Mouse (Mus musculus) MEL (cell line): Measurements from ENCODE around the gene Cry2. TPM values are rescaled to one million over a fixed set of nuclear protein-coding genes. Genes with fewer than 3 reads are reported as not detected.

Source experiments
- DNase-seq: peaks from one replicate; pipeline ENCODE4 v3.0.0; 2011; ENCODE audit warnings: low read depth, low spot score
- H3K27ac ChIP-seq: 2 replicates; pipeline ENCODE4 v1.5.1; 2012; ENCODE audit warnings: low read depth, mild to moderate bottlenecking, control low read depth, low read length, moderate library complexity; ENCODE audit not compliant: control insufficient read depth
- H3K27me3 ChIP-seq, 2 experiments: fragments of 150-350 bp in 1 of 2; sonication (generic) in 1 of 2; 2 replicates each; pipeline ENCODE4 v1.6.1; 2012; ENCODE audit warnings: low read length in 2 of 2, mild to moderate bottlenecking in 2 of 2, improper control_type of control experiment in 1 of 2, moderate library complexity in 1 of 2; ENCODE audit not compliant: insufficient read depth in 2 of 2, control insufficient read depth in 1 of 2
- H3K36me3 ChIP-seq, 2 experiments: 2 replicates each; pipeline ENCODE4 v1.6.1; 2012 to 2014; ENCODE audit warnings: low read length in 2 of 2, improper control_type of control experiment in 1 of 2, inconsistent platforms in 1 of 2, mild to moderate bottlenecking in 1 of 2; ENCODE audit not compliant: insufficient read depth in 2 of 2, control insufficient read depth in 1 of 2
- H3K4me1 ChIP-seq, 2 experiments: fragments of 150-350 bp in 1 of 2; sonication (generic) in 1 of 2; 2 replicates each; pipeline ENCODE4 v1.6.1; 2012; ENCODE audit warnings: low read length in 2 of 2, improper control_type of control experiment in 1 of 2, mild to moderate bottlenecking in 1 of 2; ENCODE audit not compliant: insufficient read depth in 2 of 2, control insufficient read depth in 1 of 2
- H3K4me3 ChIP-seq, 2 experiments: fragments of 150-350 bp in 1 of 2; sonication (generic) in 1 of 2; 2 replicates each; pipeline ENCODE4 v1.5.1; 2012; ENCODE audit warnings: low read depth in 2 of 2, low read length in 2 of 2, mild to moderate bottlenecking in 2 of 2, moderate library complexity in 2 of 2, control low read depth in 1 of 2, improper control_type of control experiment in 1 of 2; ENCODE audit not compliant: control insufficient read depth in 1 of 2, insufficient read depth in 1 of 2
- H3K79me2 ChIP-seq: 2 replicates; pipeline ENCODE4 v1.6.1; 2012; ENCODE audit warnings: mild to moderate bottlenecking, low read length, moderate library complexity; ENCODE audit not compliant: control insufficient read depth, poor library complexity, insufficient read depth
- H3K9ac ChIP-seq: 2 replicates; pipeline ENCODE4 v1.6.1; 2012; ENCODE audit warnings: low read depth, mild to moderate bottlenecking, control low read depth, low read length, moderate library complexity; ENCODE audit not compliant: control insufficient read depth, poor library complexity, severe bottlenecking
- H3K9me3 ChIP-seq: fragments of 150-350 bp; sonication (generic); replicated peaks from 2 replicates; pipeline ENCODE4 v1.6.1; 2012; ENCODE audit warnings: mild to moderate bottlenecking, low read length, improper control_type of control experiment, moderate library complexity; ENCODE audit not compliant: insufficient read depth
- BHLHE40 ChIP-seq: IDR thresholded peaks from 2 replicates; pipeline ENCODE4 v1.6.1; 2012; ENCODE audit warnings: low read depth, mild to moderate bottlenecking, inconsistent platforms, low read length, improper control_type of control experiment, borderline replicate concordance
- CHD2 ChIP-seq: IDR thresholded peaks from 2 replicates; pipeline ENCODE4 v1.6.1; 2011; ENCODE audit warnings: low read length, improper control_type of control experiment
- ELF1 ChIP-seq: IDR thresholded peaks from 2 replicates; pipeline ENCODE4 v1.6.1; 2014; ENCODE audit warnings: low read depth, mild to moderate bottlenecking, inconsistent platforms, low read length, improper control_type of control experiment, moderate library complexity
- EP300 ChIP-seq, 2 experiments: IDR thresholded peaks; 2 replicates each; pipeline ENCODE4 v1.6.1; 2011; ENCODE audit warnings: improper control_type of control experiment in 2 of 2, low read length in 2 of 2, low read depth in 1 of 2, mild to moderate bottlenecking in 1 of 2
- ETS1 ChIP-seq: IDR thresholded peaks from 2 replicates; pipeline ENCODE4 v1.6.1; 2012; ENCODE audit warnings: low read depth, mild to moderate bottlenecking, inconsistent platforms, low read length, improper control_type of control experiment, moderate library complexity
- GATA1 ChIP-seq: IDR thresholded peaks from 2 replicates; pipeline ENCODE4 v1.6.1; 2011; ENCODE audit warnings: low read depth, low read length, improper control_type of control experiment
- HCFC1 ChIP-seq: IDR thresholded peaks from 2 replicates; pipeline ENCODE4 v1.6.1; 2012; ENCODE audit warnings: low read depth, mild to moderate bottlenecking, inconsistent platforms, low read length, improper control_type of control experiment, moderate library complexity
- MAX ChIP-seq: IDR thresholded peaks from 2 replicates; pipeline ENCODE4 v1.6.1; 2011; ENCODE audit warnings: low read length, improper control_type of control experiment
- MAZ ChIP-seq: IDR thresholded peaks from 2 replicates; pipeline ENCODE4 v1.6.1; 2012; ENCODE audit warnings: low read depth, mild to moderate bottlenecking, inconsistent platforms, low read length, improper control_type of control experiment
- MXI1 ChIP-seq: IDR thresholded peaks from 2 replicates; pipeline ENCODE4 v1.6.1; 2011; ENCODE audit warnings: mild to moderate bottlenecking, low read depth, low read length, improper control_type of control experiment
- MYC ChIP-seq: IDR thresholded peaks from 2 replicates; pipeline ENCODE4 v1.6.1; 2011; ENCODE audit warnings: low read depth, mild to moderate bottlenecking, low read length, improper control_type of control experiment, moderate library complexity
- NRF1 ChIP-seq: IDR thresholded peaks from 2 replicates; pipeline ENCODE4 v1.6.1; 2014; ENCODE audit warnings: low read depth, mild to moderate bottlenecking, inconsistent platforms, low read length, improper control_type of control experiment, moderate library complexity; ENCODE audit not compliant: poor library complexity, insufficient read depth, severe bottlenecking
- POLR2A ChIP-seq, 2 experiments: IDR thresholded peaks; 2 replicates each; pipeline ENCODE4 v1.6.1; 2011 to 2012; ENCODE audit warnings: low read length in 2 of 2, mild to moderate bottlenecking in 2 of 2, control low read depth in 1 of 2, improper control_type of control experiment in 1 of 2, low read depth in 1 of 2, moderate library complexity in 1 of 2; ENCODE audit not compliant: control insufficient read depth in 1 of 2, insufficient read depth in 1 of 2, poor library complexity in 1 of 2
- POLR2AphosphoS2 ChIP-seq: IDR thresholded peaks from 2 replicates; pipeline ENCODE4 v1.6.1; 2011; ENCODE audit warnings: low read length, improper control_type of control experiment
- POLR2AphosphoS5 ChIP-seq: IDR thresholded peaks from 2 replicates; pipeline ENCODE4 v1.6.1; 2012; ENCODE audit warnings: low read depth, borderline replicate concordance, mild to moderate bottlenecking, inconsistent platforms, low read length, moderate library complexity, mixed read lengths
- RAD21 ChIP-seq: IDR thresholded peaks from 2 replicates; pipeline ENCODE4 v1.6.1; 2011; ENCODE audit warnings: mild to moderate bottlenecking, low read depth, low read length, improper control_type of control experiment
- SIN3A ChIP-seq: IDR thresholded peaks from 2 replicates; pipeline ENCODE4 v1.6.1; 2012; ENCODE audit warnings: low read length, improper control_type of control experiment, inconsistent platforms
- USF1 ChIP-seq: IDR thresholded peaks from 2 replicates; pipeline ENCODE4 v1.6.1; 2014; ENCODE audit warnings: low read depth, mild to moderate bottlenecking, inconsistent platforms, low read length, improper control_type of control experiment, moderate library complexity
- ZC3H11A ChIP-seq: IDR thresholded peaks from 2 replicates; pipeline ENCODE4 v1.6.1; 2012; ENCODE audit warnings: low read depth, mild to moderate bottlenecking, inconsistent platforms, low read length, improper control_type of control experiment
- ZKSCAN1 ChIP-seq: IDR thresholded peaks from 2 replicates; pipeline ENCODE4 v1.6.1; 2012; ENCODE audit warnings: low read depth, mild to moderate bottlenecking, inconsistent platforms, low read length, improper control_type of control experiment, moderate library complexity
- polyA plus RNA-seq, 2 experiments: library from polyadenylated mRNA; stranded (reverse) in 1 of 2; unstranded in 1 of 2; fragments of >175 nt in 1 of 2; fragments of >200 nt in 1 of 2; gene quantifications; 2 replicates each; pipeline versions ENCODE4 v1.2.1 to v1.2.4; 2012; ENCODE audit warnings: low replicate concordance in 2 of 2, low read depth in 1 of 2; ENCODE audit not compliant: insufficient read length in 2 of 2, insufficient read depth in 1 of 2, missing spikeins in 1 of 2
- total RNA-seq: library from RNA; depleted of rRNA; stranded (reverse); fragments of 300-350 nt; gene quantifications from 2 replicates; pipeline ENCODE4 v1.2.3, GENCODE M21; 2012

Cry2 gene
- total and polyA plus RNA-seq, 3 experiments: 13.3 to 36.2 TPM; not detected in 1

DNA sequence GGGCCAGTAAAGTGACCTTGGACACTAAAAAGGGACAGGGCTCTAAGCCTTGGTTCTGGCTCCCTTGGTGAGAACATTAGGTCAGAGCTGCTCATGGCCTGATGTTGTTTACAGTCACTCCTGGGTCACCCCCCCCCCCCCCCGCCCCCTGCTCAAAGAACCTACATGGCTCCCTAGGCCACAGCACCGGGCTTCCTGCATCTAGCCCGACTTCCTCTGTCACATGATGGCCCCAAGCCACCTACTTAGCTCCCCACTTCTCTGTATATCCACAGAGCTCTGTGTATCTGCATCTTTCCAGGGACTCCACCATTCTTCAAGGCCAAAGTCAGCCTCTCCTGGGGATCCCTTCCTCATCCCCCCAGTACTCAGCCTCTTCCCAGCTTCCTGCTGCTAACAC is 21.9 kb upstream of the Cry2 start:
- Histone ChIP-seq H3K27me3 (no peaks in the 10 kb centered on the region), H3K9me3 (no peaks in the 10 kb centered on the region), H3K9ac (peak overlapping the region; percentile 21), H3K36me3 (peaks cover 4 to 35% of the 10 kb centered on the region in 2 experiments; a peak in 3 of 4 replicates), H3K4me1 (peaks cover 7 to 38% of the 10 kb centered on the region in 2 experiments), H3K4me3 (0 out of 4 replicates have a peak overlapping the region, but pooled peaks of 1 of the 2 experiments have one; percentile 80), H3K79me2 (peaks cover 39% of the 10 kb centered on the region), H3K27ac (no peak overlapping the region)
- no peak for DNase-seq
- TF ChIP-seq USF1 (peak; percentile 70), CHD2 (no peak)

- DNase-seq: no peak
- peaks cover 35% of the 10 kb centered on the region for H3K79me2 ChIP-seq
- TF ChIP-seq GATA1 (no peak), ETS1 (no peak), MYC (no peak), EP300 (IDR thresholded peaks at IDR 0.05; ENCODE audit: low read depth in 1 of 2, low read length in 2 of 2) (no peak), ELF1 (no peak), BHLHE40 (no peak), RAD21 (no peak), HCFC1 (no peak), MAZ (no peak), ZKSCAN1 (no peak), POLR2AphosphoS2 (no peak), MXI1 (no peak), ZC3H11A (no peak), CHD2 (no peak), SIN3A (no peak), POLR2A (IDR thresholded peaks at IDR 0.05; ENCODE audit: control insufficient read depth in 1 of 2, insufficient read depth in 1 of 2, low read depth in 1 of 2, low read length in 2 of 2, poor library complexity in 1 of 2) (no peak), MAX (no peak), POLR2AphosphoS5 (no peak), NRF1 (no peak)
- TF ChIP-seq, all 39 proteins: peak for 0
- Histone ChIP-seq H3K4me3 (no peak overlapping the region), H3K36me3 (peaks cover 4 to 35% of the 10 kb centered on the region in 2 experiments; a peak in 3 of 4 replicates), H3K4me1 (peaks cover 7 to 35% of the 10 kb centered on the region in 2 experiments), H3K9ac (no peak overlapping the region), H3K27me3 (no peaks in the 10 kb centered on the region), H3K27ac (no peak overlapping the region), H3K9me3 (no peaks in the 10 kb centered on the region)
These were observed 20.3 kb upstream of the Cry2 start for GRCm38 (mm10) chr2:92454166-92454565.
